Mouse (Mus musculus): ENCODE measurements around the gene Olfr872. TPM values are rescaled to one million over a fixed set of nuclear protein-coding genes. Genes with fewer than 3 reads are reported as not detected.
"Not testable (repeated sequence)": the region's sequence is repeated elsewhere in the genome, so short reads cannot be mapped to it uniquely, and the experiment has no call there.

The Olfr872 gene
- total RNA-seq (2021) = not detected
- long read RNA-seq, experiment 1 = 0 reads
- long read RNA-seq, experiment 2 = 0 reads

DNA sequence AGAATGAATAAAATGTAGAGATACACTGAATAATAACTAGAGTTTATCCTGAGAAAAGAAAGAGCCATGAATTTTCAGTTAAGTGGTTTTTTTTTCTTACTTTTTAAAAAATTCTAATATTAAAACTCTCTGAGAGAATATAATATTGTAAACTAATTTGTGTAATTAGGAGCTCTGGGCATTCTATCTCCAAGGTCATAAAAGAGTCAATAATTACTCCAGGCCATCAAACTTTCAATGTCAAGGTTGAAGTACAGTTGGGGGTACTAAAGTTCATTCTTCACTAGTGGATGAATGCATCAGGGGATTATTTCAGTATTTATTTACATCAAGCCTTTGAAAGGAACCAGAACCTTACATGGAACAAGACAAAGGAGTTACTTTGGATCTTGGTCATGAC is at the start of gene Olfr872:
Gene Olfr872, plus strand, starts transcription at position 301 of the 400 bp plus-strand sequence.
- DNase-seq = no peak

DNA sequence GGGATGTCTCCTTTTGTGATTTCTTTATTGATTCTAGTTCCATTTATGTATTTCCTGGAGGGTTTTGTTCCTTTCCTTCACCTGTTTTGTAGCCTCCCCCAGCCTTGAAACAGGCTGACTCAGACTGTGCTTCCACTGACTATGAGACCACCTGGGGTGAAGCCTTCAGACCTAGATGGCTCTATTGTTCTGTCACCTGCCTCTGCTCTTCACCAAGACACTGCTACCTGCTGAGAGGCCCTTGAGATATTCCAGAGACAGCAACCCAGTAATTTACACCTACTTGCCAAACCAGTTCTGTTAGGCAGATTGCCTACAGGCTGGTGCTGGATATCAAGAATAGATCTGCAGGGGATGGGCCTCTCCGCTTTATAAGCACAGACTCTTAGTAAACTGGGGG is 34.8 kb upstream of the Olfr872 start:
- DNase-seq = no peak

DNA sequence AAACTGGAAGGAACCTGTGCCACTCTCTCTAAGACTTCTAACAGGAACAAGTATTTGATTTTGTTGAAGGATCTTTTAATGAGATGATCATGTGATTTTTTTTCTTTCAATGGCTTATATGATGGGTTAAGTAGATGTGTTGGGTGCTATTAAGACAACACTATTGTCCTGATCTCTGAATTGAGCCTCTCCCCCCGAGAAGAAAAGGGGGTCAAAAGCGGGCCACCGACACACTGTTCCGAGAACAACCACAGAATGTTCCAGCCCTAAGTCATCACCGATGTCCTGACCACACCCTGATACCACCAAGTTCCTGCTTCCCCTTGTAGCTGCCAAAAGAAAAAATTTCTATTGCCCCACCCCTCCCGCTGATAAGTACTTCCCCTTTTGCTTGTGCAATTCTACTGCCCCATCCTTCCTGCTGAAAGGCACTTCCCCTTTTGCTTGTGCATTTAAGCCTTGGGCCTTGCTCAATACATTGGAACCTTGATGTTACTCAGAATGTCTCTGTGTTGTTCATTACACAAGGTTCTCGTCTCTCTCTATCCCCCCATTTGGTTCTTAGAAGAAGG is 33.4 kb upstream of the Olfr872 start:
- DNase-seq = not testable (repeated sequence)

DNA sequence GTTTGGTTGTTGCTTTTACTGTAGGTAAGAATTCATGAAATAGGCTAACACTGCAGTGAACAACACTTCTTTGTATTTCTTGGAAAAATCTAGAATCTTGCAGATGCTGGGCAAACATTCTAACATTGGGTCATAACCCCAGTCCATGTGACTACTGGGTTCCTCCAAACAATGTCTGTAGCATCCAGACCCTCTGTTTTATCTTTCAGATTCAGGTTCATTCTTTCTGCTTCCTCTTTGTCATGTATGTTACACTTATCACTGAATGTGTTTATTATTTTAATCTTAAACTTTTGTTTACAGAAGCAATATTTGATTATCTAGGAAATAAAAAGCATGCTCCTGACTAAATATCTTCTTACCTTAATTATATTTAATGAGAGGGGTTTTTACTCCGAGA is 26.1 kb upstream of the Olfr872 start:
- DNase-seq = no peak

GRCm38 (mm10) chr9:20211477-20211876 is 25.4 kb upstream of the Olfr872 start:
- DNase-seq = no peak

DNA sequence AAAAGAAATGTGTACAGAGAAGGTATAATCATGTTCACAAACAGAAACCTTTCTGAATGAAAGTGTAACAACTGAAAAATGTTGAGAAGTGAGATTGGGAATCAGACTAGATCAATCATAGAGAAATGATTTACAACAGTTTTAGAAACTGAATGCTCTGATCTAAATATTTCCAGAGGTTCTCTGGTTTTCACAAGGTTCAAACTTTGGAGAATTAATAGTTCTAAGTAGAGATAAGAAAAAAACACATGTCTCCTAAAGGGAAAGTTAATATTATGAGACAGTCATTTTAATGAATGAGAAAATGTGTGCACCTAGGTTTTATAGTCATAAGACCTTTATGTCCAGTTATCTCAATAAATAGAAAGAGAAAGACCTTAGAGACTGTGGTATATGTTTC is 25.0 kb upstream of the Olfr872 start, which contains the start of gene Olfr871:
Gene Olfr871, plus strand, starts transcription at position 301 of the 400 bp plus-strand sequence.
- no peak for DNase-seq

DNA sequence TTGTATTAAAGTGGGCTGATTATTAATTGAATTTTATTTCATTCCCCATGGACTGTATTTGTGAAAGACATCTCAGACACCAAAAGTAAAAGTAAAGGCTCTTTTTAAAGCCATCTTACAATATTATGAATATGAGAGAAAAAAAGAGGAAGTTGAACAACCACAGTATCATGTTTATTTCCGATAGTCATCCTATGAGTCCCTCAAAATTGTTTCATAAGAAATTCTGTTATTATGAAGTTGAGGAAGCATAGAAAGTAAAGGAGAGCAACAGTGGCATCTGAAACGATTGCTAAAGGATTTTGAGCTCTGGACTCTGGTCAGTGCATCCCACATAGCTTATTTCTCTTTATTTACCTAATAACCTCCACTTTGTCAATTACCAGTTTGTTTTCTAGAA is 459 bp downstream of the Olfr872 start:
- no peak for DNase-seq

GRCm38 (mm10) chr9:20282051-20282450 is 45.1 kb downstream of the Olfr872 start, which contains the start of gene Olfr39:
TSS of gene Olfr39 (plus strand) at chr9:20282351.
- DNase-seq = no peak

DNA sequence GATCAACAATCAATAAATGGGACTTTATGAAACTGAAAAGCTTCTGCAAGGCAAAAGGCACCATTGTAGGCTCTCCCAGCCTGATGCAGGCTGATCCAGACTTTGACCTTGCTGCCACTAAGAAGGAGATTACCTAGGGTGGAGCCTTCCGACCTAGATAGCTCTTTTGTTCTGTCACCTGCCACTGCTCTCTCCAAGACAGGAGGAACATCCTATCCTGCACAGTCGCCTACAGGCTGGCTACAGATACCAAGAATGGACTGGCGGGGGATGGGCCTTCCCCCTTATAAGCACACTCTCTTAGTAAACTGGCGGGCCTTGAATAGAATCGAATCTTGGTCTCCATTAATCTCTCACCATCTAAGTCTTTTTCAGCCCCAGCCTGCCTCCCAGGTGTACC is 58.6 kb downstream of the Olfr872 start:
- not testable (repeated sequence) for DNase-seq

DNA sequence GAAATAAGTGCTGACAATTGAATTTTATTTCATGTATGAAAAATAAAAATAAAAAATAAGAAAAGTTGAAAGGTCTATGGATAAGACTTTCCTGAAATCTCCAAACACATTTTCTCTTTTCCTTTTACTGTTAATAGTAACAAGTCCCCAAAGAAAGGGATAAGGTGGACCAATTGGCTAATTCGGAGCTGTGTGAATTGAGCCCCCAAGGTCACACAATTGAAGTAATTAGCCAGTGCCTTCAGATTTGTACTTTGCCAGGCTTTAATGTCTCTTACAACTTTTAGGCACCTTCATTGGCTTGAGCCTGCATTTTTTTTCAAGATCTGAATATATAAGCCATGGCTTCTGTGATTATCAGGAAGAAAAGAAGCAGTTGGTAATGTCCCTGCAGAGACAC is 61.3 kb downstream of the Olfr872 start, which contains the start of gene Olfr873:
Gene Olfr873, plus strand, starts transcription at position 301 of the 400 bp plus-strand sequence.
- no peak for DNase-seq

Other genes starting within 250 kb of the Olfr872 start
- gene Olfr866, start 209.1 kb upstream of the Olfr872 start, total RNA-seq (2021) = not detected
- not detected for gene Olfr867, start 179.6 kb upstream of the Olfr872 start, total RNA-seq (2021)
- gene Olfr868, start 138.5 kb upstream of the Olfr872 start, total RNA-seq (2021) = not detected
- not detected for gene Olfr869, start 108.1 kb upstream of the Olfr872 start, total RNA-seq (2021)
- gene Olfr870, start 63.1 kb upstream of the Olfr872 start, total RNA-seq (2021) = not detected
- not detected for gene Olfr871, start 24.9 kb upstream of the Olfr872 start, total RNA-seq (2021)
- gene Olfr39, start 45.2 kb downstream of the Olfr872 start, total RNA-seq (2021) = not detected
- gene Olfr873, start 61.4 kb downstream of the Olfr872 start, total RNA-seq (2021) = not detected
- not detected for gene Olfr18, start 99.0 kb downstream of the Olfr872 start, total RNA-seq (2021)
- 1 to 10 TPM; 8.5 to 9.6 TPM for gene Zfp560, start 148.1 kb downstream of the Olfr872 start, total RNA-seq (2021)
- gene Zfp26, start 223.0 kb downstream of the Olfr872 start, total RNA-seq (2021) = 10 to 100 TPM; 19.4 to 26.9 TPM